Mouse (Mus musculus): ENCODE measurements around the gene Cdk10. TPM values are rescaled to one million over a fixed set of nuclear protein-coding genes. Genes with fewer than 3 reads are reported as not detected.
"Not testable (repeated sequence)": the region's sequence is repeated elsewhere in the genome, so short reads cannot be mapped to it uniquely, and the experiment has no call there.

Cdk10 gene
- polyA plus RNA-seq, 1 experiment from 2014 or later, result 38.3 TPM

- Histone ChIP-seq H3K27ac (peak within 1 kb of the TSS; percentile 85), H3K27me3 (no peaks in the 10 kb centered on the region), H3K36me3 (replicated peaks) (peaks cover 56% of the 10 kb centered on the region), H3K4me3 (replicated peaks) (peak within 1 kb of the TSS; percentile 97), H3K4me2 (peak within 1 kb of the TSS; percentile 97), H3K9ac (peak within 1 kb of the TSS; percentile 93), H3K9me3 (no peaks in the 10 kb centered on the region), H3K4me1 (peaks cover 27% of the 10 kb centered on the region)
- under 1% methylated on average over 72 of the region's 99 CpGs for WGBS
- peak; percentile 96 for ATAC-seq (ENCODE audit: low FRiP score)
Observed at GRCm38 (mm10) chr8:123254099-123254885, 29.6 kb downstream of the Cdk10 start, which contains the start of the genes Zfp276 and Vps9d1. TSS of gene Zfp276 (plus strand) at chr8:123254195. TSS of gene Vps9d1 (minus strand) at chr8:123254348.

GRCm38 (mm10) chr8:123255170-123255569, 30.5 kb downstream of the Cdk10 start:
- Histone ChIP-seq H3K4me1 (peaks cover 27% of the 10 kb centered on the region), H3K9me3 (no peaks in the 10 kb centered on the region), H3K27me3 (no peaks in the 10 kb centered on the region), H3K4me3 (replicated peaks) (peak overlapping the region; percentile 97), H3K36me3 (replicated peaks) (peaks cover 58% of the 10 kb centered on the region), H3K9ac (peak overlapping the region; percentile 93), H3K4me2 (peak overlapping the region; percentile 97), H3K27ac (no peak overlapping the region)
- no peak for ATAC-seq (ENCODE audit: low FRiP score)
- 70% methylated on average over 6 of the region's 6 CpGs for WGBS

GRCm38 (mm10) chr8:123257114-123257513, 32.5 kb downstream of the Cdk10 start:
- Histone ChIP-seq H3K9me3 (no peaks in the 10 kb centered on the region), H3K4me3 (replicated peaks) (no peak overlapping the region), H3K9ac (no peak overlapping the region), H3K4me1 (peaks cover 27% of the 10 kb centered on the region), H3K36me3 (replicated peaks) (peaks cover 57% of the 10 kb centered on the region), H3K4me2 (no peak overlapping the region), H3K27ac (0 out of 2 replicates have a peak overlapping the region, but pooled peaks have one; percentile 25), H3K27me3 (no peaks in the 10 kb centered on the region)
- 79% methylated on average over 3 of the region's 3 CpGs for WGBS
- ATAC-seq (ENCODE audit: low FRiP score), result no peak

GRCm38 (mm10) chr8:123257593-123257992, 33.0 kb downstream of the Cdk10 start:
- H3K9me3 ChIP-seq; H3K27me3 ChIP-seq; H3K4me2 ChIP-seq; H3K9ac ChIP-seq; ATAC-seq (ENCODE audit: low FRiP score); H3K27ac ChIP-seq; H3K4me3 ChIP-seq (replicated peaks): not testable (repeated sequence)
- H3K36me3 ChIP-seq (replicated peaks), result peaks cover 61% of the 10 kb centered on the region
- peaks cover 27% of the 10 kb centered on the region for H3K4me1 ChIP-seq
- 91% methylated on average over 8 of the region's 8 CpGs for WGBS

GRCm38 (mm10) chr8:123267926-123268656, 43.4 kb downstream of the Cdk10 start:
- Histone ChIP-seq H3K9me3 (no peaks in the 10 kb centered on the region), H3K4me3 (replicated peaks) (no peak overlapping the region), H3K27me3 (no peaks in the 10 kb centered on the region), H3K27ac (no peak overlapping the region), H3K4me2 (no peak overlapping the region), H3K4me1 (no peaks in the 10 kb centered on the region), H3K36me3 (replicated peaks) (peaks cover 85% of the 10 kb centered on the region), H3K9ac (no peak overlapping the region)
- ATAC-seq (ENCODE audit: low FRiP score), result no peak
- WGBS, result 88% methylated on average over 14 of the region's 14 CpGs

- 94% methylated on average over 10 of the region's 10 CpGs for WGBS
- no peak overlapping the region for H3K4me3 ChIP-seq (replicated peaks)
- H3K27ac ChIP-seq, result no peak overlapping the region
- peaks cover 80% of the 10 kb centered on the region for H3K36me3 ChIP-seq (replicated peaks)
- no peaks in the 10 kb centered on the region for H3K9me3 ChIP-seq
- no peaks in the 10 kb centered on the region for H3K4me1 ChIP-seq
- ATAC-seq (ENCODE audit: low FRiP score), result no peak
- no peaks in the 10 kb centered on the region for H3K27me3 ChIP-seq
- H3K4me2 ChIP-seq, result no peak overlapping the region
- H3K9ac ChIP-seq, result no peak overlapping the region
Observed at GRCm38 (mm10) chr8:123271147-123271546, 46.5 kb downstream of the Cdk10 start.

GRCm38 (mm10) chr8:123271901-123272300, 47.3 kb downstream of the Cdk10 start:
- Histone ChIP-seq H3K4me3 (replicated peaks) (no peak overlapping the region), H3K36me3 (replicated peaks) (peaks cover 75% of the 10 kb centered on the region)

GRCm38 (mm10) chr8:123274447-123274846, 49.8 kb downstream of the Cdk10 start:
- no peaks in the 10 kb centered on the region for H3K4me1 ChIP-seq
- ATAC-seq (ENCODE audit: low FRiP score), result no peak
- no peak overlapping the region for H3K4me2 ChIP-seq
- WGBS, result 91% methylated on average over 5 of the region's 5 CpGs
- no peak overlapping the region for H3K9ac ChIP-seq
- no peak overlapping the region for H3K4me3 ChIP-seq (replicated peaks)
- no peaks in the 10 kb centered on the region for H3K27me3 ChIP-seq
- no peak overlapping the region for H3K27ac ChIP-seq
- H3K36me3 ChIP-seq (replicated peaks), result peaks cover 65% of the 10 kb centered on the region
- no peaks in the 10 kb centered on the region for H3K9me3 ChIP-seq

More at GRCm38 (mm10) chr8:123271901-123272300, 47.3 kb downstream of the Cdk10 start:
- no peak overlapping the region for H3K9ac ChIP-seq
- no peaks in the 10 kb centered on the region for H3K9me3 ChIP-seq
- no peak for ATAC-seq (ENCODE audit: low FRiP score)
- 86% methylated on average over 4 of the region's 4 CpGs for WGBS
- no peaks in the 10 kb centered on the region for H3K4me1 ChIP-seq
- no peak overlapping the region for H3K4me2 ChIP-seq
- no peaks in the 10 kb centered on the region for H3K27me3 ChIP-seq
- H3K27ac ChIP-seq, result 0 out of 2 replicates have a peak overlapping the region, but pooled peaks have one; percentile 31

- Histone ChIP-seq H3K27me3 (no peaks in the 10 kb centered on the region), H3K4me3 (replicated peaks) (no peak overlapping the region), H3K36me3 (replicated peaks) (peaks cover 61% of the 10 kb centered on the region), H3K4me2 (no peak overlapping the region), H3K9me3 (no peaks in the 10 kb centered on the region), H3K27ac (no peak overlapping the region), H3K9ac (no peak overlapping the region), H3K4me1 (no peaks in the 10 kb centered on the region)
- ATAC-seq (ENCODE audit: low FRiP score), result no peak
- 97% methylated on average over 12 of the region's 12 CpGs for WGBS
Observed at GRCm38 (mm10) chr8:123275096-123275495, 50.5 kb downstream of the Cdk10 start.

- Histone ChIP-seq H3K4me2 (no peak overlapping the region), H3K9ac (no peak overlapping the region), H3K9me3 (no peaks in the 10 kb centered on the region), H3K36me3 (replicated peaks) (peaks cover 66% of the 10 kb centered on the region), H3K27me3 (no peaks in the 10 kb centered on the region), H3K4me3 (replicated peaks) (no peak overlapping the region), H3K27ac (no peak overlapping the region), H3K4me1 (no peaks in the 10 kb centered on the region)
- 84% methylated on average over 7 of the region's 7 CpGs for WGBS
- no peak for ATAC-seq (ENCODE audit: low FRiP score)
Observed at GRCm38 (mm10) chr8:123278445-123278844, 53.8 kb downstream of the Cdk10 start.

GRCm38 (mm10) chr8:123279828-123280227, 55.2 kb downstream of the Cdk10 start:
- no peaks in the 10 kb centered on the region for H3K4me1 ChIP-seq
- peaks cover 59% of the 10 kb centered on the region for H3K36me3 ChIP-seq (replicated peaks)
- 97% methylated on average over 4 of the region's 4 CpGs for WGBS
- no peak overlapping the region for H3K4me2 ChIP-seq
- H3K27ac ChIP-seq, result no peak overlapping the region
- H3K27me3 ChIP-seq, result no peaks in the 10 kb centered on the region
- H3K4me3 ChIP-seq (replicated peaks), result no peak overlapping the region
- ATAC-seq (ENCODE audit: low FRiP score), result no peak
- H3K9ac ChIP-seq, result no peak overlapping the region
- no peaks in the 10 kb centered on the region for H3K9me3 ChIP-seq

GRCm38 (mm10) chr8:123280302-123281094, 55.9 kb downstream of the Cdk10 start:
- WGBS, result 91% methylated on average over 13 of the region's 13 CpGs
- no peaks in the 10 kb centered on the region for H3K27me3 ChIP-seq
- no peak overlapping the region for H3K4me3 ChIP-seq (replicated peaks)
- H3K9ac ChIP-seq, result no peak overlapping the region
- no peak overlapping the region for H3K4me2 ChIP-seq
- H3K4me1 ChIP-seq, result no peaks in the 10 kb centered on the region
- no peaks in the 10 kb centered on the region for H3K9me3 ChIP-seq
- no peak for ATAC-seq (ENCODE audit: low FRiP score)
- peaks cover 53% of the 10 kb centered on the region for H3K36me3 ChIP-seq (replicated peaks)
- no peak overlapping the region for H3K27ac ChIP-seq
